Mouse (Mus musculus): Measurements from ENCODE around the gene Fbxo11.

The Fbxo11 gene

DNA sequence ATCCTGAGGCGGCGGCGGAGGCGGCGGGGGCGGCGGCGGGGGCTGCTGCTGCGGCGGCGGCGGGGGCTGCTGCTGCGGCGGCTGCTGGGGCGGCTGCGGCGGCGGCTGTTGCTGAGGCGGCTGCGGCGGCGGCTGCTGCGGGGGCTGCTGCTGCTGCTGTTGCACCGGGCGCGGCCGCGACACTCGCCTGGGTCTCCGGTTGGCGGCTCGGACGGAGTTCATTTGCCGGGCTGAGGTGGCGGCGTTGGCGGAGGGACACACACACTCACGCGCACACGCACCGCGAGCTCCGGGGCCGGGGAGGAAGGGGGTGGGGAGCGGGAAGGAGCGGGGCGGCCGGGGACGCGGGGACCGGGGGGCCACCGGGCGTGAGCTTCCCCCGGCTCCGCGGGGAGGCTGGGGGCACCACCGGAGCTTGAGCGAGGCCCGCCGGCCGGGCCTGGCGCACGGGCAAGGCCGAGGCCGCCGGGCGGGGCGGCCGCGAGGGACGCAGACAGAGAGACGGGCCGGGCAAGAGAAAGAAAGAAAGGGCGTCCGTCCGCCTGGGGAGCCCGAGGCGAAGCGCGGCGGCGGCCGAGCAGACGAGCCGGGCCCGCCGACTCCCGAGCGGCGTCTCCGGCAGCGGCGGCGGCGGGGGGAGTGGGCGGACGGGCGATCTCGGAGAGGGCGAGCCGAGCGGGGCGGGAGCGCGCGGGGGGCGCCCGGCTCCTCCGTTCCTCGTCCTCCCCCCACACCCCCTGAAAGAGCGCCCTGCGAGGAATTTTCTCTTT lies at the start of gene Fbxo11:
Gene Fbxo11 (minus strand): TSS at position 261 of the 770 bp plus-strand sequence.
- DNase-seq: peak; percentile 68

DNA sequence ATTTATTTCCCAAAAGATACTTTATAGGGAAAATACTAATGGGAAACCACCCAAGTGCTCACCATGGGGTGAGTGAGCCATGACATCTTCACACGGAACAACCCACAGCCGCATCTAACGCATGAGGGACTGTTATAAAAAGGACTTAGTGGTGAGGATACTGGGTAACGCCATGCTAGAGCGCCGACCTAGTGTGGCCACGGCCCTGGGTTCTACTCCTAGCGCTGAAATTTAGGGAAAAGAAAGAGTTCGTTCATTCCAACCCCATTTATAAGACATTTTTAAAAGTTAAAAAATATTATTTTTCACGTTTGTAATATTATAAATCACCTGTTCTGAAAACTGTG lies 48.8 kb upstream of the Fbxo11 start:
- DNase-seq: no peak

DNA sequence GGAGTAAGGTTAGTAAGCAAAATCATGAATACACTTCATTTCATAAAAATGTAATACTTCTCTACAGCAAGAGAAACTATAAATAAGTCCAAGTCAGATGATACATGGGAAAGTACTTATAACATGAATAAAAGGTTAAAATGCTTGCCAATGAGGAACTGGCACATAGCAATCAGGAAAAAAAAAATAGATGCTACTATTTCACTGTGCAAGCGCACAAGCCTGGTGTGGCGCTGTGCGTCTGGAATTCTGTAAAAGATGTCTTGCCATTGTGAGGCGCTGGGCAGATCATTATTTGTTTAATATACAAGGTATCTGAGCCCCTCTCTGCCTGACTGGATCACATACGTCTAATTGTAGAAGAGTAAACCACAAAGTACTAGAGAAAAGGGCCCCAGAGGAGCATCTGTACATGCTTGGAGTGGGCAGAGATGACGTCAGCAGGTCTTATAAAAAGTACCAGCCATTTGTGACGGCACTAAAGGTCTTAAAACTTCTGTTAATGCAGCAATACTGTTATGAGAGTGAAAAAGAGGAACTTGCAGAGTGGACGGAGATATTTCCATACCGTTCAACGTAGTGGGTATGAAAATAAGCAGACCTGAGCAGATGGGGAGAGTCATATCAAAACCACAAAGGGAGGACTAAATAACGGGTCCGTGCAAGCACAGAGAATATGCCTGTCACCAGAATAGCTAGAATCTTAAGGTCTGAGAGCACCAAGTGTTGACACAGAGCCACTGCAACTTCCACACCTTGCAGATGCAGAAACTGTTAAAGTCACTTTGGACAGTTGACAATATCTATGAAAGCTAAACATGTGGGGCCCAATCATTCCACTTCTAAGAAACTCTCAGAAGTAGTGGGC lies 48.2 kb upstream of the Fbxo11 start:
- DNase-seq: no peak

DNA sequence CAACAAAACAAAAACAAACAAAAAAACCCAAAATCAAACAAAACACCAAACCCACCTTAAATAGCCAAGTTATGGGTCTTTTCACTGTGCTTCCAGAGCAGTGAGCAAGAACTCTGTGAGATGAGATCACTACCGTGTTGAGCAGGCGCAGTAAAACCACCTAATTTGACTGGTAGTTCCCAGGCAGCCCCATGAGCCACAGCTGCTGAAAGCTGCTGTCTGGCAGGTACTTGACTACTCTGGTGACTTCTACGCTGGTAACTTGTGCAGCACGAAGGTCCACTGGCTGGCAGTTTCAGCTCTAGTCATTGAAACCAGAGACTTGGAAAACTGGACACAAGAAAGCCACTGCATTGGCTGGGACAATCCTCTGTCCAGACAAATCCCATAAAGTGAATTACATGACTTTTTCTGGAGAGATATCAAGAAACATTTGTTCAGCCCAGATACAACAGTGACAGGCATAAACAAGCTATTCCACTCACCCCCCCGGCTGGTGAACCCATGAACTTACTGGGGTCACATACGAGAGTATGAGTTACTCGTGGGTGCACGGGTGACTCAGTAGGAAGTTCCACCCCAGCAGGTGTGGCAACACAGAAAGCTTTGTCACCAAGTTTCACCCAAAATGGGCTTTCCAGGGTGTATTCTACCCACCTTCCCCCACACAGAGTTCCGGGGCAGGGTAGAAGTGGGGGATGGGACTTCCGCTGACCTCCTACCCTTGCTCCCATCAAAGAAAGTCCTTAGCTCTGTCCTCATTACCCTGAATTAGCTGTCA lies 47.0 kb upstream of the Fbxo11 start:
- no peak for DNase-seq

DNA sequence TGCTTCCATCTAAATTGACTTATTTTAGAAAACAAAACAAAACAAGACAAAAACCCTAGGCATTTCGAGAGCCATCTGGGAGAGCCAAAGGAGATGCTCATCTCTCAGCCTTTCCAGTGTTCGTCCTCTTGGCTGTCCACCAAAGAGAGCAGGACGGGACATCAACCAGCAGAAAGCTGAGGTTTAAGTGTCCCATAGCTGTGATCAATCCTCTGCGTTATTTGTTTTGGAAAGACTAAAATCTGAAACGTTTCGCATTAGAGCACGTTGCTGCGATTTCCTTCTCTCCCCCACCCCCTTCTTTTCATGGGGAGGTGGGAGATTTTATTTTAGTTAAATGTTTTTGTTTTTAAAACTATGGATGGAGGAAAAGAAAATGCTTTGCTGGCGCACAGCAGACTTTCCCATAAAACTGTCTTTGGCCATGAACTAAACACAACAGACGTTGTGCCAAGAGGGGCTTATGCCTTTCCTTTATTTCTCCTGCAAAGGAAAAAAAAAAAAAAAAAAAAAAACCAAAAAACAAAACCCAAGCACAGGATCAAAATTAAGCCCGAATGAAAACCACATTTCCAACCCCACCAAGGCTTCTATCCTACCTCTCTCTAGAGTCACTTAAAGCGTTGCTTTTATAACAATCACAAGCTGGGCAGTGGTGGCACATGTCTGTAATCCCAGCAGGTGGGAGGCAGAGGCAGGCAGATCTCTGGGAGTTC lies 46.1 kb upstream of the Fbxo11 start:
- DNase-seq: no peak

DNA sequence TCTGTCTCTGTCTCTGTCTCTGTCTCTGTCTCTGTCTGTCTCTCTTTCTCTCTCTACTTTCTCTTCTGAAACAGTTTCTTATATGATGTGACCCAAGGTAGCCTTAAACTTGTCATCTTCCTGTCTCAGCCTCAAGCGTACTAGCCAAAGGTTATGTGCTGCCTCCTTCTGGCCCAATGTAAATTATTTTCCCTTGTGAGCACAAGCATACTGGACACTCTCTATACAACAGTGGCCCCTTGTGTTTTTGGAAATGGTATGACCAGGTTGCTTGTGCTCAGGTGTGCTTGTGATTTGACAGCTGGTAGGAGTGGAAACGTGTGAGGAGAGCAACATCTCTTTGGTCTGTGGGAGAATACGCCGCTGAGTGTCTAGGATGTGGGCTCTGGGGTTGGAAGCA lies 42.6 kb upstream of the Fbxo11 start:
- DNase-seq: no peak

DNA sequence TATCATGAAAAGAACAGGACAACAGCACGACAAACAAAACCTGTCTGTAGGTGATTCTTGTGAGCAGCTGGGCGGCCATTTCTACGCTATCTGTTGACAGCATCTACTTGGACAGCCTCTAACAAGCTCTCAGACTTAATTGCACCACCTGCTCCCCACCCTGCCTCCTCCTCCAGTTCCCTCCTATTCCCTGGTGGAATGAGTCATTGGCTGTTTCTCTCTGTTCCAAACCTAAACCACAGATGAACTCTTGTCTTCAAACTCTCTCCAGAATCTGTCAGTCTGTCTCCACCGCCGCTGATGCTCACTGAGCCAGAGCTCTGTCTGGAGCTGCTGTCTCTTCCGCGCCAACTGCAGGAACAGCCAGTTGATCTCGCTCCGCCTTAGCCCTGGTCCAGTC lies 41.3 kb upstream of the Fbxo11 start:
- DNase-seq: no peak

DNA sequence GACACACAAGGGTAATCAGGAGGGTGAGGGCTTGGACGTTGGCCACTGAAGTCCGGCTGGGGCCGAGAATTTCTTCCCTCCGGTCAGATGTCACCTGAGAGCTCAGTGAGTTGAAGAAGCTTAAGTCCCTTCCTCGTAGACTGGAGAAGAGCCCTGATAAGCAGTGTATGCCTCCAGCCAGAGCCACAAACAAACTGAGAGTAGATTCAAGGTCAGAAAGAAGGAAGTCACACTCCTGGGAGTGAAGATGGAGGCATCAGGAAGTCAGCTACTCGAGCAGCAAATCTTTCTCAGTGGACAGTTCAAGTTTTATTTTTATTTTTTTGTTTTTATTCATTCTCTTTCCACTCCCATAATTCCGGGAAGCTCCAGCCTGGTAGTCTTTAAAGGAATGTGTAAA lies 37.5 kb upstream of the Fbxo11 start:
- DNase-seq: no peak

DNA sequence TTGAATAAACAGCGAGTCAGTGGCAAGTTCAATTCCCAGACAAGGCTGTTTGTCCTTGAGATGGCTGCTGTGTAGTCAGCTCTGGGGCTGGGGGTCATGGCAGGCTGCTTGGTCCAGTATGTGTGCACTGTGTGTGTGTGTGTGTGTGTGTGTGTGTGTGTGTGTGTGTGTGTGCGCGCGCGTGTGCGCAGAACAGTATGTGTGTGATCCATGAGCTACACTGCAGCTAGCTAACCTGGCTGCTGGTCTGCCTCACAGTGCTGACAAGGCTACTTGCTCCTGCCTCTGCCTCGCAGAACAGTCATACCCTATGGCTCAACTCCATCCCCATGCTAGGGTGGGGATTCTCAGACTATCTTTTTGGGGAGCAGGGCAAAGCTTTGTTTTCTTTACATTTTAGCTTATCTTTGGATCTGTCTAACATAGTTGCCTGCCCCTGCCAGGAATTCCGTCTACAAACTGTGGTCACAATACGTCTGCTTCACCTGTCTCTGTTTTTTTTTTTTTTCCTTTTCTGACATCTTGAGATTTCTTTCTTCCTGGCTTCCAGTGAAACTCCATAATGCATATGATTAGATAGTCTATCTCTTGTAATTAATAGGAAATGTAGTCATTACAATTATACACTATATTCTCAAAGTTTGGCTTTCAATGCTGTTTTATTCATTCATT lies 33.2 kb upstream of the Fbxo11 start:
- no peak for DNase-seq

DNA sequence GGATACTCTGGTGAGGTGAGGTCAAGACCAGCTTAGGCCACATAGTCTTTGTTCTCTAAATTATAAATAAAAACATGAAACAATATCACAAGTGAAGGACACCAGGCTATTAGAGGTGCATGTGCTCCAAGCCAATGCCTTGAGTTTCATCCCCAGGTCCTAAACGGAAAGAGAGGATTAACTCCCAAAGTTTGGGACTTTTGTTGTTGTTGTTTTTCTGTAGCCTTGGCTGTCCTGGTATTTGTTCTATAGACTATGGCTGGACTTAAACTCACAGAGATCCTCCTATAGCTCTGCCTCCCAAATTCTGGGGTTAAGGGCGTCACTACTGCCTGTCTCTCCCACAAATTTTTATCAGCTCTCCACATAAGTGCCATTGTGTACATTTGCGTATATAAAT lies 32.5 kb upstream of the Fbxo11 start:
- no peak for DNase-seq

DNA sequence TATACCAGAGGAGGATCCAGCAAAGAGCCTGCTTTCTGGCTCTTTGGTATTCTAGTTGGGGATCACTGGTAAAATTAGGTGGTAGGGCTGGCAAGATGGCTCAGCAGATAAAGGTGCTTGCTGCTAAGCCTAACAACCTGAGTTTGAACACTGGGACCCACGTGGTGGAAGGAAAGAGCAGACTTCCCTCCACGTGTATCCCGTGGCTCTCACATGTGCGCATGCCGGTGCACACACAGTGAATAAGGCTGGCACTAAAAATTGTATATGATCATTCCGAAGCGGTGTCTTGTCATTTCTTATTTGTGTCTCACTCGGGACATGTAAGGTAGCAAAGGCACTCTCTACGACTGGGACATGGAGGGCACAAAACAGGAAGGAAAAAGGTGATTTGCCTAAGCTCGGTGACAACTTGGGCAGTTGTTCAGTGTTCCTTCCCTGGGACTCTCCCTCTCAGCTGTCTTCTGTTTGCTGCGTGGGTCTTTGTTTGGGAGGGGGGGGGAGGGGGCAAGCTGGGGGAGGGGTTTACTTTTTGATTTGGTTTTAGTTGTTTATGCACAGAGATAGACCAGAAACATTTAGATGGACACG lies 31.8 kb upstream of the Fbxo11 start:
- DNase-seq: no peak

DNA sequence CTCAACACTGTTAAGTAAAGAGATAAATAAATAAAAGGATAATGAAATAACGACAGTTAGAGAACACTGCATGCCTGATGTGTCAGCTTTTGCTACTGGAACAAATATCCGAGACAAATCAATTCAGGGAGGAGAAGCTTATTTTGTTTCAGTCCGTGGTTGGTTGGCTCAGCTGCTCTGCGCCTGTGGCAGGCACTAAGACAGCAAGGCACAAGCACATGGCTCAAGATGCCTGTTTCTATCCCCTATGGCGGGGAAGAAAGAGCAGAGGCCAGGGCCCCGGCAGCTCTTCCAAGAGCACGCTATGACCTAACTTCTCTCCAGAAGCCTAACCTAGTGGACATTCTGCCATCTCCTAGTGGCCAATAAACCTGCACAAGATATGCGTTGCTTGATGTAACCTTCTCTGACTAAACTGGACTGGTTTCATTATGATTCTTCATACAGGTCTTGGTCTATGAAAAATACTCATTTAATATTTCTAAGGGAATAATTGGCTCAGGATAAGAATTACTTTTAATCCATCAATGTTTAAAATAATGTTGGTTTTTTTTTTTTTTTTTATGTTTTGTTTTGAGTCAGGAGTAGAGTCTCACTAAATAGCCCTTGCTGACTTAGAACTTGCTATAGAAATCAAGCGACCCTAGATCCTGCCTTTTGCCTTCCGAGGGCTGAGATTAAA lies 30.6 kb upstream of the Fbxo11 start:
- DNase-seq: no peak

DNA sequence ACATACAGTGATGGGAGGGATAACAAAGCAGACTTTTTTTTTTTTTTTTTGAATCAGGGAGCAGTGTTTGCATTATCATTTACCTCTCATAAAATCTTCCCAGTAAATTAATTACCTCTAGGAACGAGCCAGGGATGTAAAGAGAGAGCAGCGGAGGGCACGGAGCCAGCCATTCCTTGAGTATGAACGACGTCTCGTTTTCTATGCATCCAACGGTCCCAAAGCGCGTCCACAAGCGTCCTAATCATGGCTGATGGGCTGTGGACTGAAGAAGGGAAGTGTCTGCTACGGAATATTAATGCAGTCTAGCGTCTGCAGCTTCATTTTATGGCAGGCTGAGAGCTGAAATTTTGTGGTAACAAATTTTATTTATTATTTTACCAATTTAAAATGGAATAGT lies 29.2 kb upstream of the Fbxo11 start:
- DNase-seq: no peak

DNA sequence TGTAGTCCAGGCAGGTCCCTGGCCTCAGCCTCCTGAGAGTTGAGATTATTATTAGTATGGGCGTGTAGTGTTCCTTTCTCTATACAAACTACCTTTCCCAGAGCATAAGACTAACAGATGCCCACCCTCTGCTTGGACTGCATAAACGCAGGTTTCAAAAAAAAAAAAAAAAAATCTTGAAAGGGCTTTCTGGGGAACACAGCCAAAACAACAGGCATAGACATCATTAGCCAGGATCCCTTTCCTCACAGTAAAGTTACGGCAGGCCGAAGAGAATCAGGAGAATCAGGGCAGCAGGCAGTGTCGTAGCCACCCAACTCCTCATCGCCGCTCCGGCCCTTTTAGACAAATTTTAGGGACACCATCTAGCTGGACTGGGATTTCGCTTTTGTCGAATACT lies 28.7 kb upstream of the Fbxo11 start:
- no peak for DNase-seq

DNA sequence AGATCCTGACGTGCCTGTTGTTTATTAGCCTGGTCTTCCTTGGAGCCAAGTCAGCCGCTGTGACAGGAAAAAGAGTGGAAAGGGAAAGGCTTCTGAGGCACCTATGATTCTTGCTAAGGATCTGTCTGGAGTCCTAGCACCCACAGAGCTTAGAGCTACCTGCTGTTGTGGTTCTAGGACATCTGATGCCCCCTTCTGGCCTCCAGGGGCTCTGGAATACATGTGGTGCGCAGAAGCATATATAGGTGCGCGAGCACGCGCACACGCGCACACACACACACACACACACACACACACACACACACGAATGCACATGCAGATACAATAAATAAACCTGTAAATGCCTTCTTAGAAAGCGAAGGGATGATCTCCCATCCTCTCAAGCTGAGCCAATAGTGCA lies 20.9 kb upstream of the Fbxo11 start:
- no peak for DNase-seq

DNA sequence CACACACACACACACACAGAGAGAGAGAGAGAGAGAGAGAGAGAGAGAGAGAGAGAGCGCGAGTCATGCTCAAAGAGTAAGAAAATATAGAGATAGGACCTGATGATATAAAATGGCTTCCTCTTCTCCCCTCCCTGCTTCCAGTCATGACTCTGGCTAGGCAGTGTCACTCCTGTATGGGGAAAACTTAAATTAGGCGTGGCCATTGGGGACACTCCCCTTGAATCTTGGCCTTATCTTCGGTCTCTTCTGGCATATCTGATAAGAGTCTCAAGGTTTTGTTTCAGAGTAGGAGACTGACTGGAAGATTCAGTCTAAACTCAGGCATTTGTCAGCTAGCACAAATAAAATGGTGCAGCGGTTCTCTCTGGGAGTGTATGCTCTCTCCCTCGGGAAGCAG lies 16.4 kb upstream of the Fbxo11 start:
- DNase-seq: no peak

DNA sequence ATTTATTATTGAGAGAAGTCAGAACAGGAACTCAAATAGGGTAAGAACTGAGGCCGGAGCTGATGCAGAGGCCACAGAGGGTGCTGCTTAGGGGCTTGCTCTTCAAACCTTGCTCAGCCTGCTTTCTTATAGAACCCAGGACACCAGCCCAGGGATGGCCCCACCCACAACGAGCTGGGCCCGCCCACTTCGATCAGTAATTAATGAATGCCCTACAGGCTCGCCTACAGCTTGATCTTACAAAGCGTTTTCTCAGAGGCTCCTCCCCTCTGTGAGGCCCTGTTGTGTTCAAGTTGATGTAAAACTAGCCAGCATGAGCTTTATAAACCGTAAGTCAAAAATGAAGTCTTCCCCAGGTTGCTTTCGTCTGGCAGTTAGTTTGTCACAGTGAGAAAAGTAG lies 14.7 kb upstream of the Fbxo11 start:
- DNase-seq: no peak

DNA sequence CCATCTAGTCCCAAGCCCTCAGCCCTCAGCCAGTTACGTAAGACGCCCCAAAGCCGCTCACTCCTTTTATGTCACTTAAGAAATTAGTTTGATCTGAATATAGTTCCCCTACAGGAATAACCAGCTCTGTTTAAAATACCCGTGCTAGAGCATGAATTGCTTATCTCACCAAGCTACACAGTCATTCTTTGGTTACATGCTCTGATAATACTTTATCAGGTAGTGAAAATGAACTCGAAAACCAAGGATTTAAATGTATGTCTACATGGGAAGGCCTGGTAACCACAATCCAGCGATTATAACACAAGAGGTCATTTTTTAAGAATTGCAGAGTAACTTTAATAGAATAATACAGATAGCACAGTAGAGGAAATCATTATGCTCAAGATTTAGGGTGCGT lies 7.0 kb upstream of the Fbxo11 start:
- no peak for DNase-seq

DNA sequence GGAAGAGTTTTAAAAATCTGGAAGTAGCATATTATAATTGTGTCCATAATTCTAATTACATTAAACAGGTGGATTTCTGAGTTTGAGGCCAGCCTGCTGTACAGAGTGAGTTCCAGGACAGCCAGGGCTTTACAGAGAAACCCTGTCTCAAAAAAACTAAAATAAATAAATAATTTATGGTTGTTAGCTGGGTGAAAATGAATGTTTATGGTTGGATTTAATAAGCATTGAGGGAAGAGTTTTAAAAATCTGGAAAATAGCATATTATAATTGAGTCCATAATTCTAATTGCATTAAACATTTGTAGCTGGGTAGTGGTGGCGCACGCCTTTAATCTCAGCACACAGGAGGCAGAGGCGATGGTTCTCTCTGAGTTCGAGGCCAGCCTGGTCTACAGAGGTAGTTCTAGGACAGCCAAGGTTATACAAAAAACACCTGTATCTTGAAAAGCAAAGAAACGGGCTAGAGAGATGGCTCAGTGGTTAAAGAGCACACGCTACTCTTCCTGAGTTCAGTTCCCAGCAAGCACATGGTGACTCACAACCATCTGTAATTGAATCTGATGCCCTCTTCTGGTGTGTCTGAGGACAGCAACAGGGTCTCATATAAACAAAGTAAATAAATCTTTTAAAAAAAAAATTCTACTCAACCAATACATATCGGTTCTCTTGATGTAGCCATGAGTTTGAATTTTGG lies 3.1 kb upstream of the Fbxo11 start:
- DNase-seq: no peak

DNA sequence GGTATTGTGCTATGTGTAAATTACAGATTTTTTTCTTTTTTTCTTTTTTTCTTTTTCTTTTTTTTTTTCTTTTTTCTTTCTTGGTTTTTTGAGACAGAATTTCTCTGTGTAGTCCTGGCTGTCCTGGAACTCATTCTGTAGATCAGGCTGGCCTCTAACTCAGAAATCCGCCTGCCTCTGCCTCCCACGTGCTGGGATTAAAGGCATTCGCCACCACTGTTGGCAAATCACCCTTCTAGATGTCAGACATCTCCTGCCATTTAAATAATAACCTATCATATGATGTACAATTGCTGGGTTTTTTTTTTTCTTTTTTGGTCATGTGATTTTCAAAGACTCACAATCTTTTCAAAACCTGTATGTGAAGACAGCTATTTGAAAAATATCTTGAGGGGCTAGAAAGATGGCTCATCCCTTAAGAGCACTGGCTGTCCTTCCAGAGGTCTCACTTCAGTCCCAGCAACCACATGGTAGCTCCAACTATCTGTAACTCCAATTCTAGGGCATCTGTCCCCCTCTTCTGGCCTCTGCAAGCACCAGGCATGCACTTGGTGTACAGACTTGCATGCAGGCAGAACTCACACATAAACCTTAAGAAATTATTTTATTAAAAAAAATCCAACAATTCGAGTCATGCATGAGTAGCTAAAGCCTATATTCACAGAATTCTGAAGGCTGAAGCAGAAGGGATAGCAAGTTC lies 2.3 kb upstream of the Fbxo11 start:
- no peak for DNase-seq

Measured in right cerebral cortex, postnatal 14 days (tissue).